Mouse (Mus musculus) ES-Bruce4 (cell line): Measurements from ENCODE around the gene Cd9.

Experiments
- CTCF ChIP-seq: IDR thresholded peaks from one replicate; pipeline ENCODE4 v1.8.1; 2011; ENCODE audit warnings: low read depth, low read length
- EP300 ChIP-seq: IDR thresholded peaks from 2 replicates; pipeline ENCODE4 v1.6.1; 2011; ENCODE audit warnings: low read depth, low read length; ENCODE audit not compliant: insufficient read depth
- POLR2A ChIP-seq: IDR thresholded peaks from one replicate; pipeline ENCODE4 v1.8.1; 2011; ENCODE audit warnings: low read length; ENCODE audit not compliant: insufficient read depth

DNA sequence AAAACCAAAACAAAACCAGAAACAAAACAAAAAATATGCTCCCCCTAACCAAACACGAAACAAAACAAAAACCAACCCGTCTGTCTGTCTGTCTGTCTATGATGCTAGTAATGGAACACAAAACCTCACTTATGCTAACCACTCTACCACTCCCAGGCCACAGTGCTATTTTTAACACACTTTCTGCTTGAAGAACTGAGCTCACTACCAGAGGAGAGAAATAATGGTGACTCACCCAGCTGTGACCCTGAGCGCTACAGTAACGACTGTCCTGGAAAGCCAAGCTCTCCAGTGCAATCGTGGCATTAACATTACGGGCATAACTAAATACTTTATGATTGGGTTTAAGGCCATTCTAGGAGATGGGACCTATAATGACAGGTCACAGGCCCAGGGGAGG is 46.2 kb upstream of the Cd9 start:
- TF ChIP-seq POLR2A (no peak), CTCF (no peak), EP300 (no peak)
